Mouse (Mus musculus) left cerebral cortex, adult 8-10 months (tissue): ENCODE measurements around the gene 2310022B05Rik. TPM values are rescaled to one million over a fixed set of nuclear protein-coding genes. Genes with fewer than 3 reads are reported as not detected.

Experiments used
- DNase-seq, 2 experiments: peaks; one replicate each; pipeline ENCODE4 v3.0.0; 2022; ENCODE audit warnings: low spot score in 2 of 2
- total RNA-seq, 4 experiments: library from RNA; stranded (reverse); gene quantifications; 2 replicates each; pipeline ENCODE4 v1.2.4; 2022

2310022B05Rik gene
- 10 to 100 TPM; 68.8 to 73.0 (median 71.5) TPM for total RNA-seq

DNA sequence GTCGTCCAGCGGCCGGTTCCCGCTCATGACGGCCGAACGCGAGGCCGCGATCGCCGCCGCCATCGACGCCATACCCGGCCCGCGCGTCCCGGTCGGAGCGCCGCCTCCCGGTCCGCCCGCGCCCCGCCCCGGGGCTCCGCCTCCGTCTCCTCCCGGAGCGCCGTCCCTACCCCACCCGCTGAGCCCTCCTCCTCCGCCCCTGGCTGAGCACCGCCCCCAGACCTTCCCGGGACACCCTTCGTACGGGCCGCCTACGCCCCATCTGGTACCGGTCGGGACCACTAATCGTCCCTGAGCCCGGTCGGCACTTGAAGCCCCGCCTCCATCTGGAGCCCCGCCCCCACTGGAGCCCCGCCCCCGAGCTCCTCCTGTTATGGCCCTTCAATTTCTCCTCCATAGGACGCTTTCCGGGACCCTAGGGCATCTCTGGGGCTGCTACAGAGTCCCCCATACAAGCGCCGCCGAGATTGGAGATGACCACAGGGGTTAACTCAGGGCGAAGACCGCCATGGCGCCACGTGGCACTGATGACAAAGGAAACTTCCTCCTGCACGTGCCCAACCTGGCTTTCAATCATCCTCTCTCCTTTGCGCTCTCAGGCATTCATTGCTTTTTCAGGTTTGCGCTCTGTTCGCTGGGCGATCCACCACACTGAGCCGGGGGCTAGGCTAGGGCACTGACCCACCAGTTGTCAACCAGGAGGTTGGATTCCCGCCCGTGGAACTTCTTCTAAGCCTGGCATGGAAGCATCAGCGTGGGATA, at the start of gene 2310022B05Rik:
Gene 2310022B05Rik, minus strand, starts transcription at position 258 of the 762 bp plus-strand sequence.
- peak; percentile 70 to 87 for DNase-seq

DNA sequence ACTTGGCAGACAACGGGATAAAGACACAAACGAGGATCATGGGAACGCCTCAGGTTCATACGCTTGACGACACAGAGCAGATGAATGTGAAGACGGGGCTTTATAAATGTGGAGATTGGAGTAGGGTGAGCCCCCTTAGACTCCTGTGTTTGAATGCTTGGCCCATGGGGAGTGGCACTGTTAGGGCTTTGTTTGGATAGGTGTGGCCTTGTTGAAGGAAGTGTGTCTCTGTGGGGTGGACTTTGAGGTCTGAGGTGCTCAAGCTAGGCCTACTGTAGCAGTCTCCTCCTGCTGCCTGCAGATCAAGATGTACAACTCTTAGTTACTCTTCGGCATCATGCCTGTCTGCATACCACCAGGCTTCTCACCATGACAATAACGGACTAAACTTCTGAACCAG, 42.7 kb upstream of the 2310022B05Rik start:
- DNase-seq = no peak

- DNase-seq = no peak
These were observed 41.2 kb upstream of the 2310022B05Rik start for GRCm38 (mm10) chr8:124704376-124704775.

- DNase-seq = no peak
These were observed 40.4 kb upstream of the 2310022B05Rik start for GRCm38 (mm10) chr8:124703526-124703925.

GRCm38 (mm10) chr8:124702183-124702582, 39.0 kb upstream of the 2310022B05Rik start:
- DNase-seq = no peak

DNA sequence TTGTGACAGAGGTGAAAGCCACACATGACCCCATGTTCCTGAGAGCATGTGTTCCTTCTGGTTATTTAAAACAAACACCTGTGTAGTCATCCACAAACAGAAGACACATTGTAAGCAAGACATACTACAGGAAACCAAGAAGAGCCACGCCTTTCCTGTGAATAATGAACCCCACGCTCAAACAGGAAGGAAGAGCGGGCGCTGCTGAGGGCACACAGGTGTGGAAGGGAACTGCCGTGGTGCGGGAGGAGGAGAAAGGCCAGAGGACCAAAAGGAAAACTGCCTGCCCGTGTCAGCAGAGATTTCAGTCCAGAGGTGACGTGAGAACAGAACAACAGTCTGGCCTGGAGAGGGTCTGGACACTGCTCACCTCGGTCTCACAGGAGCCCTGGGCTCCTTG, 37.9 kb upstream of the 2310022B05Rik start:
- no peak for DNase-seq

GRCm38 (mm10) chr8:124700271-124700670, 37.1 kb upstream of the 2310022B05Rik start:
- no peak for DNase-seq

- DNase-seq = no peak
These were observed 32.4 kb upstream of the 2310022B05Rik start for GRCm38 (mm10) chr8:124695424-124696100.

DNA sequence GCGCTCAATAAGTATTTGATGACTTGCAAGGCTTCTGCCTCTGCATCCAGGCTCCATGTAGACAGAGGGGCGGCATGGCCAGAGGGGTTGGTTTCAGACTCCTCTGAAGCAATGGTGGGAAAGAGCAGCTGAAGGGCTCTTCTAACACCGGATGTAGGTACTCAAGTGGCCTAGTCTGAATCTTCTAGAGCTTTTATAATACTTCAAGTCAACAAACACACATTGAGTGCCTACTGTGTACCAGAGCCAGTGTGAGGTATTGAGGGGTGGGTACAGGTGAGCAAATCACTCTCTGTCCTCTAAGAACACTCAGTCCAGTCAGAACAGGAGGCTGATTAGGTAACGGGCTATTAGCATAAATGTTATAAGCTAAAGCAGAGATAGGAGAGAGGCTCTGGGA, 28.5 kb upstream of the 2310022B05Rik start:
- DNase-seq = no peak

- DNase-seq = no peak
These were observed 25.7 kb upstream of the 2310022B05Rik start for GRCm38 (mm10) chr8:124688899-124689298.

- DNase-seq = no peak
These were observed 19.0 kb upstream of the 2310022B05Rik start for GRCm38 (mm10) chr8:124682218-124682617.

- DNase-seq = no peak
These were observed 18.6 kb upstream of the 2310022B05Rik start for GRCm38 (mm10) chr8:124681792-124682157.

DNA sequence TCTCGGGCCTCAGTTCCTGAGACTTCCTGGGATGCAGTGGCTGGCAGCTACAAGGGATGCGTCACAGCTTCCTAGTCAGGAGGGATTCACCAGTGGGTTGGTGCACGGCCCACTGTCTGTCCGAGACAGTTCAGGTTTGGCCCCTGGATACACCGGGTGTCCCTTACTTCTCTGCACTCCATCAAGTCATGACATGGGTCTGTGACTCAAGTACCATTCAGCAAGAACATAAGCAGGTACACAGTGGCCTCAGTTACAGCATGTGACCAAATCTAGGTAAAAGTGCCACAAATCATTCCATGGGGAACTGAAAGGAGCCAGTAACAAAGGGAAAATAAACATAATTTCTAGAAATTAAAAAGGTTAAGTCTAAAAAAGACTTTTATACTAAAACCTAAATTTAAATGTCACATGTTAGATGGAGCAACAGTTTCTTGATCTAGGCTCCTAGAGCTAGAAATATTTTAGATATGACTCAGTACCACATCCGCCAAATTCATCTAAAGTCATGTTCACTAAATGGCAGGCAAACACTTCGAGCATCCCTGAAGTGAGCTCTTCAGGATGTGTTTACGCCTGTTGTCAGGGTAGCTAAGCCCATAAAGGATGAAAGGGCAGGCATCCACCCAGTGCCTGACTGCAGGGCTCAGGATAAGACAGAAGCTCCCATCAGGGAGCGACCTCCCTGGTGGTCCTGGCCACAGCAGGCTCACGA, 18.1 kb upstream of the 2310022B05Rik start:
- no peak for DNase-seq

GRCm38 (mm10) chr8:124678246-124678645, 15.1 kb upstream of the 2310022B05Rik start:
- DNase-seq = no peak

- peak; percentile 69 to 84 for DNase-seq
These were observed 14.3 kb upstream of the 2310022B05Rik start for GRCm38 (mm10) chr8:124677486-124677885.

DNA sequence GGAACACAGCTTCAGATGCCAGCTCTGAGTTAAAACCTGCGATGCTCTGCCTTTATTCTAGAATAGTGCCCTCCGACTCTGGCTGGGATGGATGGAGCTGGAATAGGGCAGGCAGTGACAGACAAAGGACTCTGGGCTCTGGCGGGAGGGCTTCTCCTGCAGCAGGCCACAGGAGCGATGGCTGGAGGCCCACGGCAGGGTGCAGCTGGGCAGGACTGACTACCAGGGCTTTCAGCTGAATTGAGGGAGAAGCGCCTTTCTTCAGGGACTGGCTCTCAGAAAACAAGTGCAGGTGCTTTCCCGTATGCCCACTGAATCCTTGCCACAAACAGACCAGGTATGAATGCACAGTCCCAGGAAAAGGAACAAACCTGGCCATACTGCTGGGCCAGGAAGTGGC, 13.9 kb upstream of the 2310022B05Rik start:
- DNase-seq = no peak

- no peak for DNase-seq
These were observed 13.5 kb upstream of the 2310022B05Rik start for GRCm38 (mm10) chr8:124676661-124677060.

GRCm38 (mm10) chr8:124672345-124672744, 9.2 kb upstream of the 2310022B05Rik start:
- no peak for DNase-seq

GRCm38 (mm10) chr8:124668798-124669197, 5.6 kb upstream of the 2310022B05Rik start:
- no peak for DNase-seq

- DNase-seq = no peak
These were observed 1.2 kb upstream of the 2310022B05Rik start for GRCm38 (mm10) chr8:124664414-124664813.

DNA sequence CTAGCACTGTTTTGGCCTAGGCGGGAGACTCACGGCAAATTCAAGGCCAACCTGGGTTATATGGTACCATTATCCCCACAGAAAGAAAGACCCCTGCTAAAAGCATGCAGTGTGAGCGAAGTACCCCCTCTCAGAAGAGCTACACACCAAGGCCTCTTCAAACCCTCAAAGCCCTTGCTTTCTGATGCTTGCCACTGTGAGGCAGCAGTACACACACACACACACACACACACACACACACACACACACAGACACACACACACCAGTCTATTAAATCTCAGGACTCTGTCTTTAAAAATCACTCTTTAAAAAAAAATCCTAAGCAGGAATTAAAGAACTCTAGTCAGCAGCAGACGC, 683 bp upstream of the 2310022B05Rik start:
- no peak for DNase-seq

GRCm38 (mm10) chr8:124662446-124663111, 590 bp downstream of the 2310022B05Rik start:
- no peak for DNase-seq
